Mouse (Mus musculus): Measurements from ENCODE around the gene Psme3.
A peak's percentile ranks its signal among the peaks of the same experiment; 100 is the strongest.

GRCm38 (mm10) chr11:101315665-101316500 lies at the start of gene Psme3:
- TF ChIP-seq CTCF (IDR thresholded peaks at IDR 0.05; ENCODE audit: low read depth) (no peak), EP300 (IDR thresholded peaks at IDR 0.05; ENCODE audit: low read depth) (peak; percentile 100)

Data from liver, postnatal 0 days (tissue).